24 mouse cellular contexts compared by ENCODE assay signal in the genomic region with DNA sequence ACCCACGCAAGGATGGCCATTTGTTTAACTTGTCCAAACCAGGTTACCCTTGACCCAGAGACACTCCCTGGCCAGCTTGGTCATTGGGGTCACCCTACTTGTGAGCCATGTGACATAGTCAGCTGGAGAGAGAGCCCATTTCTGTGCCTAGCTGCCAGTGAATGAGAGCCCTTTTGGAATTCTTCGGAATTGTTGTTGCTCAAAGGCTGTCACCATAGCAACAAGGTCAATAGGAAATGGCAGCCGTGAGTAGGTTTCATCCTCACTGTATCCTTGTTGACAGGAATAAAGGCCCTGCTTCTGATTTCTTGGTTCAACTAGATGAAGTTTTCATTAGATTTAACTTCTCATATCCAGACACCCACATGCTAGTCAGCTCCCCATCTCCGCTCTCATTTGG.
A peak's percentile ranks its signal among the peaks of the same experiment; 100 is the strongest.
DNase-seq lines count a peak whose midpoint lies in the region; ATAC-seq and TF ChIP-seq lines count a peak whose summit lies in the region.
"Had no signal": no experiment of that assay in that cellular context is flagged by ENCODE, and none has a peak within 500 bp of the region (broad histone marks: within the 10 kb centered on the region; RNA-seq: fewer than 3 reads in every experiment).

No protein-coding gene starts in this region.

- 50% methylated on average over 4 of the region's 4 CpGs for WGBS in embryonic facial prominence, embryonic 11.5 days
- 58% methylated on average over 4 of the region's 4 CpGs for WGBS in embryonic facial prominence, embryonic 10.5 days
- WGBS in lung, embryonic 14.5 days = 45% methylated on average over 4 of the region's 4 CpGs
- 40% methylated on average over 4 of the region's 4 CpGs for WGBS in midbrain, embryonic 10.5 days

- H3K4me1 ChIP-seq in embryonic facial prominence, embryonic 11.5 days (ENCODE audit: control insufficient read depth, insufficient read depth, low read length) = no peaks in the 10 kb centered on the region
- H3K4me1 ChIP-seq in embryonic facial prominence, embryonic 10.5 days = peaks cover 27% of the 10 kb centered on the region
- no peaks in the 10 kb centered on the region for H3K4me1 ChIP-seq in lung, embryonic 14.5 days (ENCODE audit: insufficient read depth)
- peaks cover 46% of the 10 kb centered on the region for H3K4me1 ChIP-seq in midbrain, embryonic 10.5 days
- H3K4me1 ChIP-seq: embryonic facial prominence, embryonic 12.5 days; liver, embryonic 15.5 days had no signal

- peak; percentile 48 for DNase-seq in embryonic facial prominence, embryonic 11.5 days (ENCODE audit: low spot score)
- DNase-seq in embryonic facial prominence, embryonic 10.5 days (ENCODE audit: low spot score) = no peak
- peak; percentile 27 for DNase-seq in lung, embryonic 14.5 days
- no peak for DNase-seq in lung, adult 18-20 months
- peak; percentile 43 for DNase-seq in midbrain, embryonic 10.5 days (ENCODE audit: low spot score)
- DNase-seq in retina, embryonic 14.5 days (ENCODE audit: low spot score) = peak; percentile 55
- DNase-seq in gastrocnemius, postnatal 36 days = no peak
- no peak for DNase-seq in left cerebral cortex, postnatal 4 days
- DNase-seq: adrenal gland, adult 2 months; cerebellum, postnatal 10 days; heart, adult 11 months; heart, postnatal 4 days; kidney, postnatal 10 days; lung, postnatal 14 days; right cerebral cortex, postnatal 25 days had no signal

- H3K9ac ChIP-seq in embryonic facial prominence, embryonic 11.5 days (replicated peaks; ENCODE audit: low read length) = no peak overlapping the region
- H3K9ac ChIP-seq in lung, embryonic 14.5 days = no peak overlapping the region
- H3K9ac ChIP-seq: embryonic facial prominence, embryonic 12.5 days; heart, embryonic 13.5 days; liver, embryonic 15.5 days; neural tube, embryonic 13.5 days had no signal

- H3K4me3 ChIP-seq in embryonic facial prominence, embryonic 11.5 days (ENCODE audit: low read depth, low read length) = no peak overlapping the region
- H3K4me3 ChIP-seq in embryonic facial prominence, embryonic 10.5 days = no peak overlapping the region
- H3K4me3 ChIP-seq in lung, embryonic 14.5 days (ENCODE audit: low read depth, low read length) = no peak overlapping the region
- no peak overlapping the region for H3K4me3 ChIP-seq in midbrain, embryonic 10.5 days
- H3K4me3 ChIP-seq: embryonic facial prominence, embryonic 12.5 days; heart, embryonic 13.5 days; liver, embryonic 15.5 days; megakaryocyte, embryonic 14.5 days; neural tube, embryonic 13.5 days had no signal

- no peaks in the 10 kb centered on the region for H3K36me3 ChIP-seq in embryonic facial prominence, embryonic 11.5 days (replicated peaks; ENCODE audit: control insufficient read depth, insufficient read depth, low read depth, low read length)
- no peaks in the 10 kb centered on the region for H3K36me3 ChIP-seq in embryonic facial prominence, embryonic 10.5 days (replicated peaks)
- H3K36me3 ChIP-seq in lung, embryonic 14.5 days (ENCODE audit: insufficient read depth) = no peaks in the 10 kb centered on the region
- H3K36me3 ChIP-seq in midbrain, embryonic 10.5 days = no peaks in the 10 kb centered on the region
- H3K36me3 ChIP-seq: embryonic facial prominence, embryonic 12.5 days; G1E; heart, embryonic 13.5 days; liver, embryonic 15.5 days; neural tube, embryonic 13.5 days had no signal

- intact Hi-C loops in gastrocnemius, postnatal 36 days (cut with DNase I) = loop anchor here (10.0 kb wide), 2 partner anchors 480 to 700 kb away; no protein-coding TSS in a partner anchor
- intact Hi-C loops in left cerebral cortex, postnatal 4 days (cut with DNase I) = loop anchor here (5.0 kb wide), 1 partner anchor 698 kb away; no protein-coding TSS in a partner anchor

- no peak for TF ChIP-seq CTCF in lung, embryonic 14.5 days (IDR thresholded peaks at IDR 0.05; ENCODE audit: low read depth)

- ATAC-seq in embryonic facial prominence, embryonic 11.5 days (replicated peaks; ENCODE audit: insufficient number of reproducible peaks, low FRiP score, low TSS enrichment, low read depth) = no peak
- no peak for ATAC-seq in lung, embryonic 14.5 days (ENCODE audit: insufficient read depth)
- ATAC-seq: CD4-positive, CD25-positive, alpha-beta regulatory T cell, adult 4 months; intestine, embryonic 16.5 days had no signal

- H3K9me3 ChIP-seq in embryonic facial prominence, embryonic 11.5 days (replicated peaks; ENCODE audit: control insufficient read depth, low read length) = no peaks in the 10 kb centered on the region
- H3K9me3 ChIP-seq in embryonic facial prominence, embryonic 10.5 days = no peaks in the 10 kb centered on the region
- H3K9me3 ChIP-seq in lung, embryonic 14.5 days (ENCODE audit: low read depth, low read length) = no peaks in the 10 kb centered on the region
- no peaks in the 10 kb centered on the region for H3K9me3 ChIP-seq in midbrain, embryonic 10.5 days (replicated peaks)
- H3K9me3 ChIP-seq: embryonic facial prominence, embryonic 12.5 days; heart, embryonic 13.5 days; liver, embryonic 15.5 days; megakaryocyte, embryonic 14.5 days; neural tube, embryonic 13.5 days had no signal

- no peaks in the 10 kb centered on the region for H3K27me3 ChIP-seq in embryonic facial prominence, embryonic 11.5 days (ENCODE audit: control insufficient read depth, insufficient read depth, low read length)
- H3K27me3 ChIP-seq in embryonic facial prominence, embryonic 10.5 days (replicated peaks; ENCODE audit: low read depth, poor library complexity, severe bottlenecking) = peaks cover 20% of the 10 kb centered on the region; the same call in 1 of the 2 replicates
- H3K27me3 ChIP-seq in lung, embryonic 14.5 days (ENCODE audit: insufficient read depth, low read length) = no peaks in the 10 kb centered on the region
- peaks cover 48% of the 10 kb centered on the region for H3K27me3 ChIP-seq in midbrain, embryonic 10.5 days (ENCODE audit: low read depth, poor library complexity, severe bottlenecking)
- H3K27me3 ChIP-seq: liver, embryonic 15.5 days had no signal

- H3K27ac ChIP-seq in embryonic facial prominence, embryonic 11.5 days (replicated peaks; ENCODE audit: low read depth, low read length) = no peak overlapping the region
- no peak overlapping the region for H3K27ac ChIP-seq in embryonic facial prominence, embryonic 10.5 days (replicated peaks)
- H3K27ac ChIP-seq in lung, embryonic 14.5 days (ENCODE audit: low read depth) = no peak overlapping the region
- peak overlapping the region; percentile 49; the same call in 1 of the 2 replicates for H3K27ac ChIP-seq in midbrain, embryonic 10.5 days (replicated peaks)
- H3K27ac ChIP-seq: embryonic facial prominence, embryonic 12.5 days; heart, embryonic 13.5 days; liver, embryonic 15.5 days; neural tube, embryonic 13.5 days; stomach, postnatal 0 days had no signal

- H3K4me2 ChIP-seq in embryonic facial prominence, embryonic 11.5 days (ENCODE audit: low read depth, low read length) = no peak overlapping the region
- H3K4me2 ChIP-seq in lung, embryonic 14.5 days = no peak overlapping the region
- H3K4me2 ChIP-seq: embryonic facial prominence, embryonic 12.5 days; heart, embryonic 13.5 days; liver, embryonic 15.5 days; neural tube, embryonic 13.5 days had no signal

Comparison
In these comparisons a context has a peak if more than half of its experiments do, and no peak if none do; other contexts are left out.
1. DNase-seq: peak in embryonic facial prominence, embryonic 11.5 days (single experiment), lung, embryonic 14.5 days (single experiment), midbrain, embryonic 10.5 days (single experiment) and retina, embryonic 14.5 days (single experiment); none in embryonic facial prominence, embryonic 10.5 days (single experiment), lung, adult 18-20 months (0 of 2), gastrocnemius, postnatal 36 days (0 of 2) and left cerebral cortex, postnatal 4 days (single experiment).